Mouse (Mus musculus) granulocyte monocyte progenitor cell, adult 5-6 weeks (primary cell): Measurements from ENCODE around the gene Vmn2r2. TPM values are rescaled to one million over a fixed set of nuclear protein-coding genes. Genes with fewer than 3 reads are reported as not detected.

Source experiments
- ATAC-seq: replicated peaks from 2 replicates; pipeline ENCODE4 v1.8.0; 2016; ENCODE audit warnings: mild to moderate bottlenecking, moderate TSS enrichment, inconsistent platforms; ENCODE audit not compliant: poor library complexity, severe bottlenecking
- total RNA-seq, 2 experiments: library from RNA; stranded (forward) in 1 of 2; stranded (reverse) in 1 of 2; fragments of 200-712, 200-1000 nt in 1 of 2; fragments of >200 nt in 1 of 2; fragmentation: Nextera tagmentation in 1 of 2; gene quantifications; 2 replicates each; pipeline ENCODE4 v1.2.3; 2014 to 2017

Gene Vmn2r2
- total RNA-seq (2014; fragmentation: Nextera tagmentation) (not detected in 2 replicates), total RNA-seq (2017) (not detected in 2 replicates)

DNA sequence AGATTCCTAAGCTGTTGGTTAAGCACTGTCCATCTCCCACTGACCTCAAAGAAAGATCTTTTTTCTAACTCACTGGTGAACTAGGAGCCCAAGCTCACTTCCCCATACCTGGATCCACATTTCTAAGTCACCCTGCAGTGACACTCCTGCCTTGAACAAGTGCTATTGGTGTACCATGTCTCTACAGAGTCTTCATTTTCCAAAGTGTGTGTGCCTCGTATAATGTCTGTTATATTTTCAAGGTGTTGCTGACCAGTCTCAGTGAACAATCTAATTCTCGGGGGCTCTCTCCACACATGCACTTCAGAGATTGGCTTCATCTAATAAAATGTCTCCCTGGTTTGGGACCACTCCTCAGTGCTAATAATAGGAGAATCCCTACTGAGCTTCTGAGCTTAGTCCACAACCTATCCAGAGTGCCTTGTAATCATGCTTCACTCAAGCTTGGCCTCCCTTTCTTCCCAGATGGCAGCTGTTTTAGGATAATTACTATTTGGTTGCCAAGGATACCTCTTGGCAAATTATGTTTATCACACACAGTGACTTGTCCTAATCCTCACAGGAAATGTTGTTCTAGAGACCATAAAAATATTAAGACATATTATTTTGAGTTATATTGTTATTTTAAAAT lies at the start of gene Vmn2r2:
Vmn2r2 (minus strand) TSS at position 51 of the 631 bp plus-strand sequence.
- ATAC-seq, result no peak

- no peak for ATAC-seq
These were observed 28.2 kb downstream of the Vmn2r2 start for GRCm38 (mm10) chr3:64113352-64114046.

GRCm38 (mm10) chr3:64112707-64113106 lies 29.0 kb downstream of the Vmn2r2 start:
- no peak for ATAC-seq

DNA sequence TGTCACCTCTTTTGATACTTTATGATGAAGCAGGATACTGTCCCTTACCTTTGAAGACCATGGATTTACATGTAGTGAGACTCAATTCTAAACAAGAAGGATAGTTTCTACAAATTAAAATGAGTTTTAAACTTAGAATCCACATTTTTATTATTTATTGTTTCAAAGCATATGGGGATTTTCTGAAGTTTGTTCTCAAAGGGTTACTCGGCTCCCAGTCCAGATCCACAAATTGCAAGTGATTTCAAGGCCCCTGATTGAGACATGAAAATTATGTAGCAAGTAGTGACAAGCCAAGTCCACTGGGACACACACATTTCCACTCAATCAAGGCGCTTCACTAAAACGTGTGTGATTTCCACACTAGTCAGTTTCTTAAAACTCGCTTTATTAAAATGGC lies 60.5 kb downstream of the Vmn2r2 start, which contains the start of gene Vmn2r1:
Vmn2r1 (plus strand) TSS at position 301 of the 400 bp plus-strand sequence.
- no peak for ATAC-seq

Other genes with a start within 250 kb of the Vmn2r2 start
- gene Plch1, start 242.5 kb downstream of the Vmn2r2 start, total RNA-seq (2014; fragmentation: Nextera tagmentation), result 0.38 TPM in 1 of 2 replicates, not detected in the other
- gene Plch1, start 242.5 kb downstream of the Vmn2r2 start, total RNA-seq (2017), result 0.22 TPM in 1 of 2 replicates, not detected in the other
- 1.6 and 2.7 TPM in 2 replicates for gene E130311K13Rik, start 212.5 kb downstream of the Vmn2r2 start, total RNA-seq (2014; fragmentation: Nextera tagmentation)
- 4.8 and 6.2 TPM in 2 replicates for gene E130311K13Rik, start 212.5 kb downstream of the Vmn2r2 start, total RNA-seq (2017)
- gene Slc33a1, start 177.2 kb downstream of the Vmn2r2 start, total RNA-seq (2014; fragmentation: Nextera tagmentation), result 16.5 and 21.3 TPM in 2 replicates
- gene Slc33a1, start 177.2 kb downstream of the Vmn2r2 start, total RNA-seq (2017), result 22.3 and 29.4 TPM in 2 replicates
- gene Gmps, start 165.8 kb downstream of the Vmn2r2 start, total RNA-seq (2014; fragmentation: Nextera tagmentation), result 37.8 and 38.2 TPM in 2 replicates
- gene Gmps, start 165.8 kb downstream of the Vmn2r2 start, total RNA-seq (2017), result 51.1 and 57.7 TPM in 2 replicates
- gene Vmn2r1, start 60.4 kb downstream of the Vmn2r2 start, total RNA-seq (2014; fragmentation: Nextera tagmentation), result not detected in 2 replicates
- gene Vmn2r1, start 60.4 kb downstream of the Vmn2r2 start, total RNA-seq (2017), result not detected in 2 replicates
- not detected in 2 replicates for gene Vmn2r3, start 147.8 kb upstream of the Vmn2r2 start, total RNA-seq (2014; fragmentation: Nextera tagmentation)
- gene Vmn2r3, start 147.8 kb upstream of the Vmn2r2 start, total RNA-seq (2017), result not detected in 2 replicates